Mouse (Mus musculus) small intestine, adult 2 months (tissue): ENCODE measurements around the gene Il17re.

ENCODE experiments used
- CTCF ChIP-seq: fragments of 200-500 bp; IDR thresholded peaks from 2 replicates; pipeline ENCODE4 v1.5.1; 2012; ENCODE audit warnings: low read depth, mild to moderate bottlenecking, control low read depth, inconsistent platforms, low read length, moderate library complexity, mixed read lengths; ENCODE audit not compliant: insufficient replicate concordance, insufficient read length; ENCODE audit errors: extremely low read depth
- POLR2A ChIP-seq: fragments of 200-500 bp; IDR thresholded peaks from 2 replicates; pipeline ENCODE4 v1.6.1; 2012; ENCODE audit warnings: low read depth, mild to moderate bottlenecking, control low read depth, inconsistent platforms, low read length, moderate library complexity

DNA sequence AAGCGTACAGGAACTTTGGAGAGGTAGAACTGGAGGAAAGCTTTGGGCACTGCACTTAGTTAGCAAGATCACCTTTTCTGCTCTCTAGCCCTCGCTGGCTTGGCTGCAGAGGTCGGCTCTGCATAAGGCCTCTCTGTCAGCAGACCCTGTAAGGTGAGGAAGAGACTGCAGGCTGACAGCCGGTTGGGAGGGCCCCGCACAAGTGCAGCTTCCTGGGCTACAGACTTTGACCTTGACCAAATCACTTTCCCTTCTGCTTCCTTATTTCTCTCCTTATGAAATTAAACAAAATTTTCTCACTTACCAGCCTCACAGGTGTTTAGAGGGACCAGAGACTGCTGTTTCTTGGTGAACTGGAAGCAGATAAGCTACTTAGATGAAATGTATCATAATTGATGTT is 3.3 kb upstream of the Il17re start:
- no peak for TF ChIP-seq POLR2A
- TF ChIP-seq CTCF, result no peak
